Comparison of ENCODE assay signal across 8 mouse cellular contexts in the genomic region with DNA sequence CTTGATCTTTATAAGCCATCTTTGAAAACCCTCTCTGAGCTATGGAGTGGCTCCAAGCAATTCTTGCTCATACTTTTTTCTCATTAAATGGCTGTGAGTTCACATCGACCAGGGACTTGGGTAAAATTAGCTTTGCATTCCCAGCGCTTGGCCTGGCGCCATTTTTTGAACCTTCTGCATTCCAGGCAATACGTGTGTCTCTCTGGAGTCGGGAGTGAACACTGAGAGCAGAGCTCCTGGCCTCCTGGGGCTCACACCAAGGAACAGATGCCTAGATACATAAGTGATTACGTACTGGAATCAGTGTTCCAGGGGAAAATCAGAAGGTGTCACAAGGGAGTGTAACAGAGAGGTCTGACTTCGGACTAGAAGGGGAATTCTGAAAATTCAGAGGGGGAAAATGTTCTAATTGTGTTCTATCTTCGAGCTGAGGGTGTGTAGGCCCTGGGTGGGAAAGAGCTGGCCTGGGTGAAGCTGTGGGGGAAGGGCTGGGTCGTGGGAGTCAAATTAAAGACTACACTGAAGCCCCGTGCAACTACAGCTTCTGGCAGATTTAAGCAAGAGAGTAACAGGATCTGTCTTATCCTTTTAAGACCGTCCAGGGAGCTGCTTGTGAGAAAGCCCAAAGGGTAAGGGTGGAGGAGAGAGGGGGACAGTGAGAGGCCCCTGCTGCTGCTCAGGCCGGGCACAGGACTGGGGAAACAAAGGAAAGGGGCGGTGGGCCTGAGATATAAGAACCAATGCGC.
DNase-seq lines count a peak whose midpoint lies in the region; ATAC-seq lines count a peak whose summit lies in the region.

No protein-coding gene starts in this region.

- no peak overlapping the region for H3K4me2 ChIP-seq in lung, embryonic 16.5 days (ENCODE audit: low read depth, low read length)
- no peak overlapping the region for H3K4me2 ChIP-seq in embryonic facial prominence, embryonic 12.5 days (replicated peaks)
- no peak overlapping the region; the same call in 1 of the 2 replicates for H3K4me2 ChIP-seq in heart, embryonic 13.5 days
- no peak overlapping the region for H3K4me2 ChIP-seq in kidney, embryonic 16.5 days (replicated peaks; ENCODE audit: low read depth, low read length)
- H3K4me2 ChIP-seq in neural tube, embryonic 14.5 days (ENCODE audit: low read depth, low read length): no peak overlapping the region

- DNase-seq in lung, postnatal 14 days: no peak
- no peak for DNase-seq in left cerebral cortex, adult 11 months (ENCODE audit: low spot score)
- DNase-seq in left cerebral cortex, adult 8-10 months (ENCODE audit: low spot score in 2 of 2): no peak

- no peak overlapping the region for H3K4me3 ChIP-seq in lung, embryonic 16.5 days (ENCODE audit: low read length)
- H3K4me3 ChIP-seq in embryonic facial prominence, embryonic 12.5 days: no peak overlapping the region
- no peak overlapping the region for H3K4me3 ChIP-seq in heart, embryonic 13.5 days
- H3K4me3 ChIP-seq in kidney, embryonic 16.5 days (ENCODE audit: low read length): no peak overlapping the region
- H3K4me3 ChIP-seq in neural tube, embryonic 14.5 days (ENCODE audit: low read depth, low read length): no peak overlapping the region

- H3K27ac ChIP-seq in lung, embryonic 16.5 days (ENCODE audit: low read length): peak overlapping the region; percentile 63
- H3K27ac ChIP-seq in embryonic facial prominence, embryonic 12.5 days: peak overlapping the region; percentile 91
- H3K27ac ChIP-seq in heart, embryonic 13.5 days (replicated peaks): peak overlapping the region; percentile 78
- peak overlapping the region; percentile 78 for H3K27ac ChIP-seq in kidney, embryonic 16.5 days (ENCODE audit: low read length)
- H3K27ac ChIP-seq in neural tube, embryonic 14.5 days (ENCODE audit: low read depth, low read length): peak overlapping the region; percentile 25

- H3K9me3 ChIP-seq in lung, embryonic 16.5 days (ENCODE audit: control insufficient read depth, low read length): no peaks in the 10 kb centered on the region
- no peaks in the 10 kb centered on the region for H3K9me3 ChIP-seq in embryonic facial prominence, embryonic 12.5 days
- no peaks in the 10 kb centered on the region for H3K9me3 ChIP-seq in heart, embryonic 13.5 days
- no peaks in the 10 kb centered on the region for H3K9me3 ChIP-seq in kidney, embryonic 16.5 days (ENCODE audit: low read length)
- H3K9me3 ChIP-seq in neural tube, embryonic 14.5 days (ENCODE audit: control insufficient read depth, low read length): no peaks in the 10 kb centered on the region

- no peaks in the 10 kb centered on the region for H3K36me3 ChIP-seq in lung, embryonic 16.5 days (ENCODE audit: control insufficient read depth, insufficient read depth, low read length)
- no peaks in the 10 kb centered on the region for H3K36me3 ChIP-seq in embryonic facial prominence, embryonic 12.5 days
- H3K36me3 ChIP-seq in heart, embryonic 13.5 days: no peaks in the 10 kb centered on the region
- no peaks in the 10 kb centered on the region for H3K36me3 ChIP-seq in kidney, embryonic 16.5 days (ENCODE audit: insufficient read depth, low read length)
- no peaks in the 10 kb centered on the region for H3K36me3 ChIP-seq in neural tube, embryonic 14.5 days (ENCODE audit: control insufficient read depth, insufficient read depth, low read length)

- WGBS in lung, embryonic 16.5 days: 39% methylated on average over 14 of the region's 14 CpGs
- WGBS in embryonic facial prominence, embryonic 12.5 days: 30% methylated on average over 14 of the region's 14 CpGs
- WGBS in heart, embryonic 13.5 days: 29% methylated on average over 14 of the region's 14 CpGs
- WGBS in kidney, embryonic 16.5 days: 24% methylated on average over 14 of the region's 14 CpGs
- WGBS in neural tube, embryonic 14.5 days: 46% methylated on average over 14 of the region's 14 CpGs

- H3K4me1 ChIP-seq in lung, embryonic 16.5 days (replicated peaks; ENCODE audit: control insufficient read depth, insufficient read depth, low read length): peaks cover 30% of the 10 kb centered on the region
- H3K4me1 ChIP-seq in embryonic facial prominence, embryonic 12.5 days: peaks cover 60% of the 10 kb centered on the region
- H3K4me1 ChIP-seq in heart, embryonic 13.5 days: peaks cover 59% of the 10 kb centered on the region
- H3K4me1 ChIP-seq in kidney, embryonic 16.5 days (ENCODE audit: insufficient read depth, low read length): peaks cover 54% of the 10 kb centered on the region
- H3K4me1 ChIP-seq in neural tube, embryonic 14.5 days (ENCODE audit: control insufficient read depth, insufficient read depth, low read length): peaks cover 23% of the 10 kb centered on the region

- no peaks in the 10 kb centered on the region for H3K27me3 ChIP-seq in lung, embryonic 16.5 days (ENCODE audit: control insufficient read depth, insufficient read depth, low read depth, low read length)
- no peaks in the 10 kb centered on the region for H3K27me3 ChIP-seq in embryonic facial prominence, embryonic 12.5 days
- H3K27me3 ChIP-seq in heart, embryonic 13.5 days (replicated peaks): no peaks in the 10 kb centered on the region
- no peaks in the 10 kb centered on the region for H3K27me3 ChIP-seq in kidney, embryonic 16.5 days (ENCODE audit: insufficient read depth, low read length)
- H3K27me3 ChIP-seq in neural tube, embryonic 14.5 days (ENCODE audit: control insufficient read depth, insufficient read depth, low read length): no peaks in the 10 kb centered on the region

- H3K9ac ChIP-seq in lung, embryonic 16.5 days (ENCODE audit: low read length): peak overlapping the region; percentile 27; the same call in 1 of the 2 replicates
- H3K9ac ChIP-seq in embryonic facial prominence, embryonic 12.5 days: 0 out of 2 replicates have a peak overlapping the region, but pooled peaks have one; percentile 19
- H3K9ac ChIP-seq in heart, embryonic 13.5 days: peak overlapping the region; percentile 9; the same call in 1 of the 2 replicates
- no peak overlapping the region; the same call in 1 of the 2 replicates for H3K9ac ChIP-seq in kidney, embryonic 16.5 days (replicated peaks; ENCODE audit: low read length)
- no peak overlapping the region for H3K9ac ChIP-seq in neural tube, embryonic 14.5 days (replicated peaks; ENCODE audit: low read depth, low read length)

- peak; percentile 18; the same call in 1 of the 2 replicates for ATAC-seq in lung, embryonic 16.5 days (ENCODE audit: low read depth)
- ATAC-seq in embryonic facial prominence, embryonic 12.5 days (ENCODE audit: insufficient number of reproducible peaks, insufficient read depth, low FRiP score, low TSS enrichment): peak; percentile 55; the same call in 1 of the 2 replicates
- peak; percentile 55; the same call in 1 of the 2 replicates for ATAC-seq in heart, embryonic 13.5 days (ENCODE audit: extremely low read depth, insufficient number of reproducible peaks, low FRiP score, low TSS enrichment)
- peak; percentile 46 for ATAC-seq in kidney, embryonic 16.5 days (ENCODE audit: low FRiP score, low TSS enrichment)
- ATAC-seq in neural tube, embryonic 14.5 days (ENCODE audit: low read depth): no peak

Comparison
In these comparisons a context has a peak if more than half of its experiments do, and no peak if none do; other contexts are left out.
1. H3K27ac ChIP-seq: peak in every context shown above with its lines; median percentile 91 in embryonic facial prominence, embryonic 12.5 days; 78 in heart, embryonic 13.5 days; 78 in kidney, embryonic 16.5 days; 63 in lung, embryonic 16.5 days; 25 in neural tube, embryonic 14.5 days.
2. H3K9ac ChIP-seq: peak in lung, embryonic 16.5 days (single experiment), embryonic facial prominence, embryonic 12.5 days (single experiment) and heart, embryonic 13.5 days (single experiment); none in kidney, embryonic 16.5 days (single experiment) and neural tube, embryonic 14.5 days (single experiment).